Mouse (Mus musculus) kidney, postnatal 10 days (tissue): ENCODE data around the gene Hspa12a.
"Not testable (repeated sequence)": the region's sequence is repeated elsewhere in the genome, so short reads cannot be mapped to it uniquely, and the experiment has no call there.

Source experiments
- DNase-seq: peaks from one replicate; pipeline ENCODE4 v3.0.0; 2021; ENCODE audit warnings: mixed read lengths

Gene Hspa12a

DNA sequence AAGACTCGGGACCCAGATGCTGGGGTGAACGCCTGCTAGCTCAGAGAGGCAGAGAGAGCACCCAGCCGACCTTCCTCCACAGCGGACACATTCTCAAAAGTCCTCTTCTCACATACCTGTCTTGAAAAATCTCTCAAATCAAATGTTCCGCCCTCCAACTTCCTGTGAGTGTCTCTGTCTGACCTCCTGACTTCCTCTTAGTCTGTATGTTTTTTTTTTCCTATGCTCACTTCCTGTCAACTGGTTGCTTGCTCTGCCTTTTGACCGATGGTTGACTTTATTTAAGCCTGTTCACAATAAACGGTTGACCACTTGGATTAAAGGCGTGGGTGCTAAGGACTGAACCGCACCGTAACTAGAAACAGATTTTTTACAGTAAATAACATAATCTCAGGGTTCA, 35.4 kb downstream of the Hspa12a start:
- no peak for DNase-seq

GRCm38 (mm10) chr19:58906685-58907084, 36.8 kb downstream of the Hspa12a start:
- no peak for DNase-seq

GRCm38 (mm10) chr19:58903899-58904327, 39.5 kb downstream of the Hspa12a start:
- DNase-seq = peak; percentile 94

DNA sequence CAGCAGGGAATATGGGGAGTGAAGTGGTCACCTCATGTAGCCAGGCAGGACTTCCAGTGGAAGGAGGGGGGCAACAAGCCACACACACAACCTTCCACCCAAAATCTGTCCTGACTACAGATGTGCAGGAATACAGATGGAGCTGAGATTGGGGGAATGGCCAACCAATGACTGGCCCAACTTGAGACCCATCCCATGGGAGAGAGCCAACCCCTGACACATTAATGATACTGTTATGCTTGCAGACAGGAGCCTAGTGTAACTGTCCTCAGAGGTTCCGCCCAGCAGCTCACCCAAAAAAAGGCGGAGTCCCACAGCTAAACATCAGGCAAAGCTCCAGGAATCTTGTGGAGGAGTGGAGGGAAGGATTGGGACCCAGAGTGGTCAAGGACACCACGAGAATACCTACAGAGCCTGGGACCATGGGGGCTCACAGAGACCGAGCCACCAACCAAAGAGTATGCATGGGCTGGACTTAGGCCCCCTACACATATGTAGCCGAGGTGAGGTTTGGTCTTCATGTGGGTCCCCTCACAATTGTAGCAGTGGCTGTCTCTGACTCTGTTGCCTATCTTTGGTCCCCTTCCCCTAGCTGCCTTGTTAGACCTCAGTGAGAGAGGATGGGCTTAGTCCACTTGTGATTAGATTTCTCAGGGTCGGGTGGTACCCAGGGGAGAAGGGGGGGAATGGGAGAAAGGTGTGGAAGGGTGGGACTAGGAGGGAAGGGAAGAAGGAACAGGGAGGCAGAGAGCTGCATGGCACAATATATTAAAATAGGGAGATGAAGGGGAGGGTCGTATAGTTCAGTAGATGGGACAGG, 40.2 kb downstream of the Hspa12a start:
- DNase-seq = no peak

DNA sequence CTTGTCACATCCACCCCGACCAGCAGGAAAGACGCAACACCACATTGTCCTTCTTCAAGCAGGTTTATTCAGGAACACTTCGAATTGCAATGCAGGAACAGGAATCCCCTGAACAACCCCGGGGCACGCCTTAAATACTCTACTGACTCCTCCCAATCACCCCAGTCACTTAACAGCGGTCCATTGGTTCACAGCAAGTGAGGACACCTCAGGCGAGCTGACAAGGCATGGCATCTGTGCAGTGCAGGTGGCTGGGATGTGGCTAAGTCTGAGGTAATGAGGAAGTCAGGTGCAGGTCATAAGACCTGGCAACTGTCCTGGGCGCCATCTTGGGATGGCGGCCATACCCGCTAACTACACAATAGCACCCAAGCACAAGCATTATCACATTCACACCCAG, 43.0 kb downstream of the Hspa12a start:
- DNase-seq = not testable (repeated sequence)

DNA sequence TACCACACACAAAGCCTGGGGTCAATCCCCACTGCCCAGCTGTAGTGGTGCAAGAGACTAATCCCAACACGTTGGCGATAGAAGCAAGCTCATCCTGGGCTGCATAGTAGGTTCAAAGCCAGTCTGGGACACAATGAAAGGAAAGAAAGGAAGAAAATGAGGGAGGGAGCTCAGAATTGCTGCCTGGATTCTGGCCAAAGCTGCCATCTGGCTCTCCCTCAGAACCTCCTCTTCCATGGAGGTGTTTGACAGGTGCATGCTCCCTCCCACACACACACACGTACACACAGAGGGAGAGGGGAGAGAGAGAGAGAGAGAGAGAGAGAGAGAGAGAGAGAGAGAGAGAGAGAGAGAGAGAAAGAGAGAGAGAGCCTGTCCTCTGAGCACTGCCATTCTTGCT, 47.2 kb downstream of the Hspa12a start:
- no peak for DNase-seq

DNA sequence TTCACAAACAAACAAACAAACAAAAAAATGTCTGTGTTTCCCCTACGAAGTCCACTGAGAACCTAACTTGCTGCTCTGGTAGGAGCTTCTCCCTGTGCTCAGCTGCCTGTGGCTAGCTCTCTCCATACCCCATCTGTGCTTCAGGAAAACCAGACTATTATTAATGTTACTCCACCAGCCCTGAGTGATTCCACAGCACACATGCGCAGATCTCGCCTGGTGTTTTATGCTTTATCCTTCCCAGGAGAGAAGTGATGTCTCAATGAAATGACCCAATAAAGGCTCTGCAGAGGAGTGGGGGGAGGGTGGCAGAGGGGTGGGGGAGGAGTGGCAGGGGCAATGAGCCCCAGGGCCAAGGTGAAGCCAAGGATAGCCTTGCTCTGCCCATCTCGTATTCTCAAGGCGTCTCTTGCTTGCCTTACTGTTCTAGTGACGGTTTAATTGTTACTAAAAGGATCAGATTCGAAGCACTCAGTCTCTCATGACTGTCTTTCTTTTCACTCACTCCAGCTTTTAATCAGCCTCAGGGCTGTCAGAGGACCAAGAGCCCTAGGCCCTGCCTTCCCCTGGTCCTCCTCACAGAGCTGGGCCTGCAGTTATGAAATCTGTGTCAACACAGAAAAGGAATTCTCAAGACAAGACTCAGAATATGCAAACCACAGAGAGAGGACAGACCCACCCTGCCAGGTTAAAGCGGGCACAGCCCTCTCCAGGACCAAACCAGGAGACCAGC, 54.0 kb downstream of the Hspa12a start:
- no peak for DNase-seq

GRCm38 (mm10) chr19:58886467-58886866, 57.0 kb downstream of the Hspa12a start:
- no peak for DNase-seq

- DNase-seq = no peak
These were observed 60.0 kb downstream of the Hspa12a start for GRCm38 (mm10) chr19:58883451-58883850.

DNA sequence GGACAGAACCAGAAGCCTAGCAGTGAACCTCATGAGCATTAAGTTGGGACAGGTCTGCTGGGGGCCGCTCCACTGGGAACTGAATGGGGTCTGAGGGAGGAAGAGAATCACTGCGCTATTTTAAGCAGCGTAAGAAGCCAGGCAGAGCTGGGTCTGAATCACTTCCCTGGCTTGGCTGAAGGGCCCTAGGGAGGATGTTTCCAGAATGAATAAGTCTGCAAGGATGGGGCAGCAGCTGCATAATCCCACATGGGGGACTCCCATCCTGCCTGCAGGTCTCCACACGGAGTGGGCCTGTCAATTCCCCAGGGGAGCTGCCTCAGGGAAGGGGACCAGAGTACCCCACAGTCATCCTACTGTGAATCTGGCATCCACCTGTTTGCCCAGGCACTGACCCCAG, 61.1 kb downstream of the Hspa12a start:
- DNase-seq = no peak

DNA sequence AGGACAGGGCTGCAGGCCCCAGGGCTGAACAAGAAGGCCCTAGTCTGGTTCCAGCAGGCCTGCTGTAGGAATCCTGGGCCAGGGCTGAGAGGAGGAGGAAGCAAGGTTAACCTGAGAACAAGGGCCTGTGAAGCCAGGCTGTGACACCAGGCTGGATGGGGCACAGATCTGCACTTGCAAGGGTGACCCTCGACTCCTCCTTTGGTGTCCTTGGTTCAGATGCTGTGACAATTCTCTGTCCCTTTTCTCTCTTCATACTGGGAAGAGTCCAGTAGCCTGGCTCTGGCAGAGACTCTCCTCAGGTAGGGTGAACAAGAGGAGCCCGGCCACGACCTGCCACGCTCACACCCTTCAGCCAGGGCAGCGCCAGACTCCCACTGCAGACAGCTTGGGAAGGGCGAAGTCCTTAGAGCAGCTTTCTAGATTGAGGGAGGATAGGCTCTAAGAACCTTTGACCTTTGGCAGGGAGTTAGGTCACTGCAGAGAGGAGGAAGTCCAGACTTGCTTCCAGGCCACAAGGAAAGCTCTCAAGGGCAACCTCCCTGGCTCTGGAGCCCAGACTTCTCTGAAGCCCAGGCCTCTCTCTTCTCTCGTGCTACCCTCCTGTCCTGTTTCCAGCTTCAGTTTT, 64.0 kb downstream of the Hspa12a start:
- no peak for DNase-seq

- no peak for DNase-seq
These were observed 64.9 kb downstream of the Hspa12a start for GRCm38 (mm10) chr19:58878560-58878959.

- DNase-seq = no peak
These were observed 69.9 kb downstream of the Hspa12a start for GRCm38 (mm10) chr19:58873536-58873935.

DNA sequence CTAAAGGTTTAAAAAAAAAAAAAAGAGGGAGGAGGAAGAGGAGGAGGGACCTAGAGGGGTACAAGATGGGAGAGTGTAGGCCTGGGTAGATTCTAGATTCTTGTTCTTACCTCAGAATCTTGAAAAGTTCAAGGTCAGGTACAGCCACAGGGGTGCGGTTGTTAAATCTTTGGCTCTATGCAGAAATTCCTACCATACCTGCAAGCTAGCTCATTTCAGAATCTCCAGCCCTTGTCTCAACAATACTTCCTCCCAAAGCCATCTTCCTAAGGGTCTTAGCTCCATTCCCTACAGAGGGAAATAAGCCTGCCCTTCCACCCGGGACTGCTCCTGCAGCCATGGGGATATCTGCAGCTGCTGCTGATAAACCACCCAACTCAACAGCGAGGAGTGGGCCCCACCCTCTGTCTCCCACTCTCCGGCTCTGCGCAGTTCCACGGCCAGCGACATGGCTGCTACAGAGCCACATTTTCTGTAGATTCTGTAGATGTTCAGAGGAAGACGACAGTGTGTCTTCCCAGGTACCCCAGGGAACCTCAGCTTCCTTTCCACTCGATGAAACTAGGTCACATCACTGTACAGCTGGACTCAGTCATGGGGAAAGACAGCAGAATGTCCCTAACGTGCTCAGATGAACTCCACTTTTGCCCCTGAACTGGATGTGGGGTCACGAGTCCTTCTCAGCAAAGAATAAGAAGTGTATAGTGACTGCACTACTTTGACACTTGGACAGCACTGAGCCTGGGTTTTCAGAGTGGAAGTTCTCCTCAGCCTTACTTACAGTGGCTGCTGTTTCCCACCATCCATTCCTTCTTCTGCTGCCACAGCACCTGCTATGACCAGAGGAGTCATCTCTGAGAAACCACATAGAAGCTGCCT, 70.8 kb downstream of the Hspa12a start:
- DNase-seq = no peak

DNA sequence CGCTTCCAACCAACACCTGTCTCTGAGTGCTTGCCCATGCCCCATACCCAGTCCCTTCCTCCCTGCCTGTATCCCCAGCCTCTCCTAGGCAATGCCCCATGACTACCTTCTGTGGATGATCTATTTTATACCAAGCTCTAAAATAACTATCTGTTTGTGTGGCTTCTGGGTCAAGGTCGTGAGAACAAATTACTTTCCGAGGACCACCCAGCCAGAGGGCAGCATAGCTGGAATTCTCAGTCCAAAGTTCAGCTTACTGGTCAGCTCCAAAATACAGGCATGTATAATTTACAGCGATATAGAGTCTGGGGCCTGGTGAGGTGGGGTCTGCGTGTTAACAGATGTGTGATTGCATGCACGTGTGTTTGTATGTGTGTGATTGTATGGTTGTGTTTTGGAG, 71.6 kb downstream of the Hspa12a start:
- no peak for DNase-seq

- DNase-seq = no peak
These were observed 76.8 kb downstream of the Hspa12a start for GRCm38 (mm10) chr19:58866651-58867050.

- no peak for DNase-seq
These were observed 78.2 kb downstream of the Hspa12a start for GRCm38 (mm10) chr19:58865224-58865623.

- DNase-seq = no peak
These were observed 79.4 kb downstream of the Hspa12a start for GRCm38 (mm10) chr19:58864006-58864573.

GRCm38 (mm10) chr19:58861174-58861760, 82.2 kb downstream of the Hspa12a start:
- DNase-seq = no peak

DNA sequence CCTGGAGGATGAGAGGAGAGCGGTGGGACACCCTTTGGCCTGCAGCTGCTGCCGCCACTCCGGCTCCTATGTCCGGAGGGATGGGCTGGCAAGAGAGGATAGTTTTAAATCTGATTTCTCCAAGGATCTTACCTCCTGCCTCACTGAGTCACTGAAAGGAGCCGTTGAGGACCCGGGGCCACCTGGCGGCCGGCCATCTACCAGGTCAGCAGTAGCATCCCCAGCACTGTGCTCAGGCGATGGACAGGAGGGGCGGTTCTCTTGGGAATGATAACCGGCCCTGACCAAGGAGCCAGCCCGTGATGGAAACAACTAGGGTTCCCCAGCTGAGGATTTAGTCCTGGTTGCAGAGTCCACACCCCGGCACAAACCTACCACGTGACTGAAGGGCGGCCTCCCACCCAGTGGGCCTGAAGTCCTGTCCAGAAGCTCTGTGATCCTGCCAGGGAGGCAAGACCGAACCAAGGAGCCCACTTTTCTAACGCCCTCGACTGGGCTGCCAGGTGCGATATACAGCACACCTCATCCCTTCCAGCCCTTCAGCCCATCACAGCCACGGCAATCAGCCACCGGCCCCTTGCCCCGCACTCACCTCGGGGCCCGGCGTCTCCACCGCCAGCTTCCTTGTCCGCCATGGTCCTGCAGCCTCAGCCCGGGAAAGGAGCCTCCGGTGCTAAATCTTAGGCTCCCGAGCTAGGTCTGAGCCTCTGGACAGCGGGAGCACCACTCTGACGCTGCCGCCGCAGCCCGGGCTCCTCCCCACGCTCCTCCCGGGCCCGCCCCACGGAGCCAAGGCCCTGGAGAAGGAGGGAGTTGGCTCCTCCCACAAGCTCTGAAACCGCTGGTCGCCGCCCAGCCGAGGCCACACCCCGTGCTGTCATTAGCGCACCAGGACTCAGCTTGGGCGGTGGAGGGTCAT, 82.9 kb downstream of the Hspa12a start:
- DNase-seq = peak; percentile 95

- peak; percentile 73 for DNase-seq
These were observed 83.6 kb downstream of the Hspa12a start for GRCm38 (mm10) chr19:58859831-58860254.
